Mouse (Mus musculus) hindbrain, postnatal 0 days (tissue): ENCODE measurements around the gene Sult1b1. TPM values are rescaled to one million over a fixed set of nuclear protein-coding genes. Genes with fewer than 3 reads are reported as not detected.
"Not testable (repeated sequence)": the region's sequence is repeated elsewhere in the genome, so short reads cannot be mapped to it uniquely, and the experiment has no call there.

ENCODE experiments used
- ATAC-seq: fragments of 200-750 bp; cut with Nextera tagmentation; 2 replicates; pipeline ENCODE4 v1.8.0; 2017; ENCODE audit warnings: mild to moderate bottlenecking, moderate TSS enrichment, moderate library complexity
- DNase-seq: peaks from one replicate; pipeline ENCODE4 v3.0.0-alpha.2; 2015; ENCODE audit warnings: low spot score
- H3K27ac ChIP-seq: fragments of 300-500 bp; sonication (generic); 2 replicates; pipeline ENCODE4 v1.5.1; 2014; ENCODE audit warnings: mild to moderate bottlenecking
- H3K27me3 ChIP-seq: fragments of 300-500 bp; sonication (generic); 2 replicates; pipeline ENCODE4 v1.6.1; 2014; ENCODE audit warnings: low read length, mixed read lengths; ENCODE audit not compliant: insufficient read depth
- H3K36me3 ChIP-seq: fragments of 300-500 bp; sonication (generic); 2 replicates; pipeline ENCODE4 v1.6.1; 2014; ENCODE audit warnings: low read length, mixed read lengths; ENCODE audit not compliant: insufficient read depth
- H3K4me1 ChIP-seq: fragments of 300-500 bp; sonication (generic); 2 replicates; pipeline ENCODE4 v1.6.1; 2014; ENCODE audit warnings: antibody characterized with exemption, low read length, mixed read lengths; ENCODE audit not compliant: insufficient read depth
- H3K4me2 ChIP-seq: fragments of 300-500 bp; sonication (generic); 2 replicates; pipeline ENCODE4 v1.6.1; 2014; ENCODE audit warnings: low read depth, mild to moderate bottlenecking, low read length, moderate library complexity, mixed read lengths
- H3K4me3 ChIP-seq: fragments of 300-500 bp; sonication (generic); 2 replicates; pipeline ENCODE4 v1.5.1; 2014; ENCODE audit warnings: low read length
- H3K9ac ChIP-seq: fragments of 300-500 bp; sonication (generic); replicated peaks from 2 replicates; pipeline ENCODE4 v1.6.1; 2014; ENCODE audit warnings: mild to moderate bottlenecking, low read length, moderate library complexity, mixed read lengths
- H3K9me3 ChIP-seq: fragments of 300-500 bp; sonication (generic); 2 replicates; pipeline ENCODE4 v1.6.1; 2016; ENCODE audit warnings: low read length, mixed read lengths
- CTCF ChIP-seq: IDR thresholded peaks from 2 replicates; pipeline ENCODE4 v1.5.1; 2016; ENCODE audit warnings: antibody characterized with exemption, control low read depth, low read depth
- WGBS: fragments of 180-500 bp; shearing (Covaris S2); extraction: QIAGEN DNeasy Blood & Tissue Kit; methylation state at CpG from one replicate; pipeline ENCODE4 v1.1.7; 2014; 5-methylcytosine and 5-hydroxymethylcytosine counted together
- polyA plus RNA-seq: library from polyadenylated mRNA; unstranded; fragments of >200 nt; fragmentation: Nextera tagmentation; extraction: Ambion mirVana; gene quantifications from 2 replicates; pipeline ENCODE4 v1.2.1, GENCODE M21; 2015
- total RNA-seq: library from RNA; depleted of rRNA; stranded (reverse); fragments of >200 nt; gene quantifications from 2 replicates; pipeline ENCODE4 v1.2.3, GENCODE M21; 2014; rRNA removed

The Sult1b1 gene
- total and polyA plus RNA-seq, 2 experiments from 2014 or later: not detected

DNA sequence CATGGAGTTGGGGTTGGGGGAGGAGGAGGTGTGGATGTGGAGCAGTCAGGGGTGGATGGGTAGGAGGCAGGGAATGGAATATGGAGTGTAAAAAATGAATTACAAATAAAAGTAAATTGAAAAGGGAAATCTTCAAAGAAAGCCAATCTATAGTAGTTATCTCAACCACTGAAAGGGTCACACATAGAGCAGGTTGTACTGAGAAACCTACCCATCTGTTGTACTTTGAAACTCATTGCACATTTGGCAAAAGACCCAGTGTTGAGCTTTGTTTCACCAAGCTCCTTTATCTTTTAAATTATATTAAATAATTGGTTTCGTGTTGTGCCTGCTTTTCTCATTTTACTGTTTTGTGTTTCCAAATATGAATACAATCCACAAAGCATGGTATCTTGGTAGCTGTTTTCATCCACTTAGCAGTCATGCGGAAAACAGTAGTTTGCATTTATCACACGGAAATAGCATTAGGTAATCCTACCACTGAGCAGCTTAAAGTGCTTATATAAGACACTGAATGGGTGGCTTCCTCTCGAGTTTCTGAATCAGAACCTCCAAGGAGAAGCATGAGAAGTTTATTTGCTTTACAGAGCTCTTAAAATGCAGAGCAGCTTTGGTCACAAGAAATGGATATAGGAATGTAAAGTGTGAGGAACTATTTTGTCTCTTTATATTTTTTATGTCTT is 32.1 kb downstream of the Sult1b1 start:
- no peaks in the 10 kb centered on the region for H3K9me3 ChIP-seq
- no peak overlapping the region for H3K9ac ChIP-seq
- no peaks in the 10 kb centered on the region for H3K36me3 ChIP-seq
- WGBS: 57% methylated on average over 4 of the region's 4 CpGs
- H3K4me1 ChIP-seq: no peaks in the 10 kb centered on the region
- H3K27me3 ChIP-seq: no peaks in the 10 kb centered on the region
- no peak for TF ChIP-seq CTCF
- H3K4me2 ChIP-seq: no peak overlapping the region
- no peak for DNase-seq
- ATAC-seq: no peak
- no peak overlapping the region for H3K27ac ChIP-seq
- H3K4me3 ChIP-seq: no peak overlapping the region

DNA sequence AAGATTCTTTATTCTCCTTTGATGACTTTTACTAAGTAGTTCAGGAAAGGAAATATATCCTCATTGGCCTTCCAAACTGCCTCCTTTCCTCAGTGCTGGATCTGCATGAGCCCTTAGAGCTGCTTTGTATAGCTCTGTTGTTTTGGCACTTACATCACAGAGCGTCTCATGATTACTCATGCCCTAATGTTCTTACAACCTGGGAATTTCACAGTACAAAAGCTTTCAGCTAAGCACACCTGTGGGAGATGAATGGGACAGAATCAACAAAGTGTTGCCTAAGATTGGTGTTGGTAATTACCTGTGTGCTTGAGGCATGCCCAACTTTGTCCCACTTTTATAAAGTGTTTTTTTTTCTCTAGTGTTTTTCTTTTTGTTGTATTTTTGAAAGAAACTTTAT is 35.3 kb downstream of the Sult1b1 start:
- Histone ChIP-seq H3K9ac (no peak overlapping the region), H3K4me2 (no peak overlapping the region), H3K27ac (no peak overlapping the region), H3K9me3 (no peaks in the 10 kb centered on the region), H3K27me3 (no peaks in the 10 kb centered on the region), H3K4me1 (no peaks in the 10 kb centered on the region), H3K36me3 (no peaks in the 10 kb centered on the region), H3K4me3 (no peak overlapping the region)
- TF ChIP-seq CTCF: no peak
- WGBS: 70% methylated on average over 1 of the region's 1 CpGs
- ATAC-seq (no peak), DNase-seq (no peak)

DNA sequence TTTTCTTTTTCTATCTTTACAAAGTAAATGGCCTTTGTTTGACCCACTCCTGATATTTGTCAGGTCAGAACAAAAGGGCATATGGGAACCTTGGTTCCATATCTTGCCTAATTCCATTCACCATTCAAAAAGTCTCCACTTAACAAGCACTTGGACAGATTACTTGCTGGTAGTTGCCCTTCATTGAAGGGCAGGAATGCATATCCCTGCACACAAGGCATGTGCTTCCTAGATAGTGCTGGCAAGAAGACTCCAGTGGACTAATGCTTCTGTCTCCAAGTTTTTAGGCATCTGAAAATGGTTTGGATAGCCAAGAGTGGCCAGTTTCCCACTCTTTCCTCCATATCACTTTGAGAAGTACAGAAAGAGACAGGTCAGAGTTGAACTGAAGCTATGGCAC is 38.7 kb downstream of the Sult1b1 start:
- Histone ChIP-seq H3K9me3 (no peaks in the 10 kb centered on the region), H3K9ac (no peak overlapping the region), H3K27me3 (no peaks in the 10 kb centered on the region), H3K36me3 (no peaks in the 10 kb centered on the region), H3K4me2 (no peak overlapping the region), H3K4me1 (no peaks in the 10 kb centered on the region), H3K4me3 (no peak overlapping the region), H3K27ac (no peak overlapping the region)
- no peak for TF ChIP-seq CTCF
- no peak for DNase-seq
- ATAC-seq: no peak

DNA sequence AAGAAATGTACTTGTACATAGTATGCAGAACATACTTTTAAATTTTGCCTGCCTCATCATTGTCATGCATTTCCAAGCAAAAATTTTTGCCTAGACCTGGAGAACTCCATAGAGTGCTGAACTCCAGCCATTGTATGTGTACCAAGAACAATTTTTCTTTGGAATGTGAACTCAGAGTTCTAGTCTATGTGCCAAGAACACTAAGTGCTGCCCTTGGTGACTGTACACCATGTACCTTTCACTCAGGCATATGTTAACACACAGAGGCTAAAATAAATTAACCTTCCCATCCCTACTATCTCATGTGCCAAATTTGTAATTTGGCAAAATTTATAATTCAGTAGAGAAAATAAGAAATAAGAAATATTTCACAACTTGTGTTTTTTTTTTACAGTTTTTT is 39.1 kb downstream of the Sult1b1 start:
- Histone ChIP-seq H3K4me2 (no peak overlapping the region), H3K36me3 (no peaks in the 10 kb centered on the region), H3K27ac (no peak overlapping the region), H3K27me3 (no peaks in the 10 kb centered on the region), H3K4me1 (no peaks in the 10 kb centered on the region), H3K9ac (no peak overlapping the region), H3K9me3 (no peaks in the 10 kb centered on the region), H3K4me3 (no peak overlapping the region)
- TF ChIP-seq CTCF: no peak
- ATAC-seq (no peak), DNase-seq (no peak)

DNA sequence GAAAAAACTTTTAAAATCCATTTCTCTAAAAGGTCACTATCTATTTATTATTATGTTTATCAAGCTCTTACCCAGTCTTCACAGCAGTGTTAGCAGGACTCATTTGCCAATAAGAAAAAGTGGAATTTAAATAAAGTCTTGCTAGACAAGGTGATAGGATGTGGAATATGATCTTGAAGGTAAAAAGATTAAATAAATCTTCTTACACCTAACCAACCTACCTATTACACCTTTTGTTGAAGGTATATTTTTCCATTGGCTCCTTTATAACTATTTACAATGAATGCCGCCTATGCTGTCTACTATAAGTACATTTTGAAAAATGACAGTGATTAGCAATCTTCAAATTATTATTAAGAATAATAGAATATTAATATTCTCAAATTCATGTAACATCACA is 47.2 kb downstream of the Sult1b1 start, which contains the start of gene Ugt2a1:
TSS of gene Ugt2a1 (minus strand) at position 101 of the 400 bp plus-strand sequence.
- H3K27me3 ChIP-seq: no peaks in the 10 kb centered on the region
- no peaks in the 10 kb centered on the region for H3K36me3 ChIP-seq
- ATAC-seq: no peak
- no peak for DNase-seq
- H3K9me3 ChIP-seq: no peaks in the 10 kb centered on the region
- no peak for TF ChIP-seq CTCF
- no peak within 1 kb of the TSS for H3K4me2 ChIP-seq
- no peaks in the 10 kb centered on the region for H3K4me1 ChIP-seq
- H3K9ac ChIP-seq: no peak within 1 kb of the TSS
- no peak within 1 kb of the TSS for H3K4me3 ChIP-seq
- WGBS: 88% methylated on average over 1 of the region's 1 CpGs
- H3K27ac ChIP-seq: no peak within 1 kb of the TSS

DNA sequence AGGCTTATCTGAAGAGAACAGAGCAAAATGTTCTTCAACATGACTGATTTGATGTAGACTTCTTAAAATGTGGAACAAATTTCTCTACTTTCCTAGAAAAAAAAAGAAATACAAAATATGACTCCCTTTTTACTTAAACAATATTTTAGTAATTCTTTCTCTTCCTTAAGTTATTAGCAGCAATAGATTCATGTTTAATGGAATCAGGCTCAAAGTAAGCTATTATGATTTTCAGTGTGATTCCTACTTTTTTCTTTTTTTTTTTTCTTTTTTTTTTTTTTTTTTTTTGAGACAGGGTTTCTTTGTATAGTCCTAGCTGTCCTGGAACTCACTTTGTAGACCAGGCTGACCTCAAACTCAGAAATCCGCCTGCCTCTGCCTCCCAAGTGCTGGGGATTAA is 51.3 kb downstream of the Sult1b1 start, which contains the start of gene Gm43638:
TSS of gene Gm43638 (minus strand) at position 101 of the 400 bp plus-strand sequence.
- not testable (repeated sequence) for H3K27ac ChIP-seq, H3K4me2 ChIP-seq, H3K9ac ChIP-seq, H3K27me3 ChIP-seq, H3K36me3 ChIP-seq, H3K9me3 ChIP-seq, ATAC-seq, H3K4me1 ChIP-seq, H3K4me3 ChIP-seq, DNase-seq
- 90% methylated on average over 1 of the region's 1 CpGs for WGBS

DNA sequence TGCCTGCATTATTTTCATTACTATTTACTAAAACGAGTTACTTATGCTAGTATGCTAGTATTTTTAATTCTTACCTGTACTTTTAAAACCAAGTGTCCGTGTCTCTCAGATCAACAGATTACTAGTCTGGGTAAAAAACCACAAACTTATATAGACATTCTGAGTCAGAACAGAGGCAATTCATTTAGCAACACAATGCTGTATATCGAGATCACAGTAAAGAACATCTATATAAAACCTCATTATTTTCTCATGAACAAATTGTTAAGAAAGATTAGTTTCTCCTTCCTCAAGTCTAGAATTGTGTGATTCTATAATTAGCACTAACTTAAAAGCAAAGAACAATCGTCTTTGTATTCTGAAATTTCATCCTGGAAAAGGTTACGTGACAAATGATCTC is 55.8 kb downstream of the Sult1b1 start, which contains the start of gene Ugt2a2:
TSS of gene Ugt2a2 (minus strand) at position 101 of the 400 bp plus-strand sequence.
- H3K9ac ChIP-seq: no peak within 1 kb of the TSS
- no peak for DNase-seq
- H3K36me3 ChIP-seq: no peaks in the 10 kb centered on the region
- no peaks in the 10 kb centered on the region for H3K27me3 ChIP-seq
- H3K4me3 ChIP-seq: no peak within 1 kb of the TSS
- TF ChIP-seq CTCF: no peak
- H3K4me1 ChIP-seq: no peaks in the 10 kb centered on the region
- no peak within 1 kb of the TSS for H3K27ac ChIP-seq
- H3K9me3 ChIP-seq: no peaks in the 10 kb centered on the region
- no peak for ATAC-seq
- no peak within 1 kb of the TSS for H3K4me2 ChIP-seq
- WGBS: 80% methylated on average over 5 of the region's 5 CpGs

Other genes starting within 250 kb of the Sult1b1 start
- not detected in 2 replicates for gene Ugt2a3, start 201.0 kb downstream of the Sult1b1 start, total RNA-seq
- not detected in 2 replicates for gene Ugt2a3, start 201.0 kb downstream of the Sult1b1 start, polyA plus RNA-seq
- gene Ugt2b38, start 114.0 kb downstream of the Sult1b1 start, total RNA-seq: not detected in 2 replicates
- not detected in 2 replicates for gene Ugt2b38, start 114.0 kb downstream of the Sult1b1 start, polyA plus RNA-seq
- gene Ugt2a2, start 55.9 kb downstream of the Sult1b1 start, total RNA-seq: 0.36 TPM in 1 of 2 replicates, not detected in the other
- gene Ugt2a2, start 55.9 kb downstream of the Sult1b1 start, polyA plus RNA-seq: 0.14 TPM in 1 of 2 replicates, not detected in the other
- not detected in 2 replicates for gene Gm43638, start 51.4 kb downstream of the Sult1b1 start, total RNA-seq
- not detected in 2 replicates for gene Gm43638, start 51.4 kb downstream of the Sult1b1 start, polyA plus RNA-seq
- not detected in 2 replicates for gene Ugt2a1, start 47.3 kb downstream of the Sult1b1 start, total RNA-seq
- gene Ugt2a1, start 47.3 kb downstream of the Sult1b1 start, polyA plus RNA-seq: not detected in 2 replicates
- not detected in 2 replicates for gene Sult1d1, start 30.8 kb upstream of the Sult1b1 start, total RNA-seq
- not detected in 2 replicates for gene Sult1d1, start 30.8 kb upstream of the Sult1b1 start, polyA plus RNA-seq
- gene Sult1e1, start 53.4 kb upstream of the Sult1b1 start, total RNA-seq: not detected in 2 replicates
- not detected in 2 replicates for gene Sult1e1, start 53.4 kb upstream of the Sult1b1 start, polyA plus RNA-seq
- gene Csn1s1, start 128.0 kb upstream of the Sult1b1 start, total RNA-seq: not detected in 2 replicates
- 0.18 TPM in 1 of 2 replicates, not detected in the other for gene Csn1s1, start 128.0 kb upstream of the Sult1b1 start, polyA plus RNA-seq
- gene Csn2, start 161.4 kb upstream of the Sult1b1 start, total RNA-seq: not detected in 2 replicates
- gene Csn2, start 161.4 kb upstream of the Sult1b1 start, polyA plus RNA-seq: not detected in 2 replicates
- gene Csn1s2a, start 236.4 kb upstream of the Sult1b1 start, total RNA-seq: not detected in 2 replicates
- gene Csn1s2a, start 236.4 kb upstream of the Sult1b1 start, polyA plus RNA-seq: not detected in 2 replicates